Mouse (Mus musculus): ENCODE measurements around the gene Abcc3.

DNA sequence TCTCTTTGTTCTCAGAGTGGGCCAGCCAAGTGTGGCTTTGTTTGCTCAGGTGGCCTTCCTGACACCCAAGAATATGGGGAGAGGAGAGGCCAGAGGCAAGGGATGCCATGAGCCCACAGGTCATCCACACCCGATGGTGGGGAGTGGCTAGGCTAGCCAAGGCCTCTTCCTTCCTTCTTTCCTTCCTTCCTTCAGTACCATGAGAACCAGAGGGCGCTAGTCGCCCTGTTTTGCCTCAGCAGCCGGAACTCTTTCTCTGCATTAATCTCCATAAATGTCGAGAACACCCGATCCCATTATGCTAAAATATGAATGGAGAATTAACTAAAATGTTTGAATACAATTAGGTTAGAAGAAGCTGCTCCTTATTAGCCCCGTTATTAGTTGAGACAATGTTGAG lies 27.5 kb upstream of the Abcc3 start:
- TF ChIP-seq CTCF (IDR thresholded peaks at IDR 0.05; ENCODE audit: low read depth, low read length) (no peak), POLR2A (IDR thresholded peaks at IDR 0.05; ENCODE audit: borderline replicate concordance, low read depth, low read length) (no peak)
